Mouse (Mus musculus) spleen, adult 12 weeks (tissue): Measurements from ENCODE around the gene Taar1.

Experiments used
- DNase-seq: peaks from one replicate; pipeline ENCODE4 v3.0.0; 2022; ENCODE audit warnings: low spot score

The Taar1 gene

DNA sequence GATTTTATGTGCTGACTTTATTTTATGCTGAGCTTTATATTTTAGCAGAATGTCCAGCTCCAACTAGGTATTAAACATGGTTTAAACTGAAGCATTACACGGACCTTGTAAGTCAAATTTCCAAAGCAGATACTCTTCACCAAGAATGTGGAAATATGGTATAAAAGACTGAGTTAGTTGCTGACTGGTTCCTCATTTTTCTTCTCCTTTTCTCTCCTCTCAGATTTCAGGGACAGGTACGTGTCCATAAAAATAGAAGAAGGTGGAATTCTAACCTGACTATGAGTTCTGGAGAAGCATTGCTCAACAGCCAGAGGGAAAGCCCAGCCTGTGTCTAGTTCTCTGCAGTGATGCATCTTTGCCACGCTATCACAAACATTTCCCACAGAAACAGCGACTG lies at the start of gene Taar1:
Taar1 (plus strand) TSS at position 301 of the 400 bp plus-strand sequence.
- no peak for DNase-seq

DNA sequence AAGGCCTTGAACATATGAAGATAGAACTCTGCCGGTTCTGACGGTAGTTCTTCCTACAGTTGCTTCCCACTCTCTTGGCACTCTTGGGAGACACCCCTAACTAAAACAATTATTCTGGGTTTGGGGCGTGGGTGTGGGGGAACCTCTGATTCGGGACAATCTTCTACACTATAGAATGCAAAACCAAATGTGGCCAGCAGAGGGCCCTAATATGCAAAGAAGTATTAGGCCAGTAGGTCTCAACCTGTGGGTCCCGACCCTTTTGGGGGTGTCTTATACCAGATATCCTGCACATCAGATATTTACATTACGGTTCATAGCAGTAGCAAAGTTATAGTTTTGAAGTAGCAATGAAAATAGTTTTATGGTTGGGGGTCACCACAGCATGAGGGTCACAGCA lies 39.5 kb upstream of the Taar1 start:
- no peak for DNase-seq

DNA sequence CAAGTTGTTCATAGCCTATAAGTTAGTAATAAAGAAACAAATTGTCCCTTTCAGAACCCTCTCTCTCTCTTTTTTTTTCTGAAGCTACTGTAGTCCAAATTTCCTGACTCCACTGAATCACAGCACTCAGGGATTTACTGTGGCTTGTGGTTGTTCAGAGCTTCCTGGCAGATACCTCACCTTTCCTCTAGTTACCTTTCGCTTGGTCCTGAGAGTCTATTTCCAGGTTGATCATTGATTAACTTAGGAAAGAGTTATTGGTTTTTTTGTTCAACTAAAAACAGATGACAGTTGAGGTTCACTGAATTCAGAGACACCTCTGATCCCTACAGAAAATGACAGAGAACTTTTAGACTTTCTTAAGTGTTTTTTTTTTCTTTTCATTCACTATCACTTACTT lies 35.2 kb upstream of the Taar1 start:
- DNase-seq: no peak

DNA sequence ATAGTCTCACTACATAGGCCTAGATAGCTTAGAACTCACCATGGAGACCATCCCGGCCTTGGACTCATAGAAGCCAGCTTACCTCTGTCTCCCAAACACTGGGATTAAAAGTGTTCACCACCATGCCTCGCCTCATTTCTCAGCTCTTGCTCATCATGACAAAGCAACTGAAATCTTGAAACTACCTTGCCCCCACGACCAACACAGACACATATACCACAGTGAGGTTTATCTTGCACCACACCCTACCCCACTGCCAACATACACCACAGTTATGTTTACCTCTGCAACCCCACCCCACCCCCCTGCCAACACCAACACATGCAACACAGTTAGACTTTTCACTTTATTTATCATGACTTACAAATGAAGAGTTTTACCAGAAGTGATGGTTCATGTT lies 34.1 kb upstream of the Taar1 start:
- DNase-seq: no peak

DNA sequence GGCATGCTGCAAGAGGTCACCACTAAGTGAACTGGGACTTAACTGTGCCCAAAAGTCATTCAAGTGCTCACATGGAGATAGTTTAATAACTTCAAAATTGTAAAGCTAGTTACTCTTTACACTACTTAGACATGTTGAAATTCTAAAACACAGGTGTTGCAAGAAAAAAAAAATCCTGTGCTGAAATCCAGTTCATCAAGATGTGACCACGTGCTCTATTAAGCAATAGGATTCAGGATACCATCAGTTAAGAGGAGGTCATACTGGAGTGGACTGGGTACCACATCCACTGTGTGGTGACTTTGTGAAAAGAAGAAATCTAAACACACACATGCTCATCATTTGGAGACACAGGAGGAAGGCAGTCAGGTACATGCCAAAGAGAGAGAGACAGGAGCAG lies 27.2 kb upstream of the Taar1 start:
- no peak for DNase-seq

DNA sequence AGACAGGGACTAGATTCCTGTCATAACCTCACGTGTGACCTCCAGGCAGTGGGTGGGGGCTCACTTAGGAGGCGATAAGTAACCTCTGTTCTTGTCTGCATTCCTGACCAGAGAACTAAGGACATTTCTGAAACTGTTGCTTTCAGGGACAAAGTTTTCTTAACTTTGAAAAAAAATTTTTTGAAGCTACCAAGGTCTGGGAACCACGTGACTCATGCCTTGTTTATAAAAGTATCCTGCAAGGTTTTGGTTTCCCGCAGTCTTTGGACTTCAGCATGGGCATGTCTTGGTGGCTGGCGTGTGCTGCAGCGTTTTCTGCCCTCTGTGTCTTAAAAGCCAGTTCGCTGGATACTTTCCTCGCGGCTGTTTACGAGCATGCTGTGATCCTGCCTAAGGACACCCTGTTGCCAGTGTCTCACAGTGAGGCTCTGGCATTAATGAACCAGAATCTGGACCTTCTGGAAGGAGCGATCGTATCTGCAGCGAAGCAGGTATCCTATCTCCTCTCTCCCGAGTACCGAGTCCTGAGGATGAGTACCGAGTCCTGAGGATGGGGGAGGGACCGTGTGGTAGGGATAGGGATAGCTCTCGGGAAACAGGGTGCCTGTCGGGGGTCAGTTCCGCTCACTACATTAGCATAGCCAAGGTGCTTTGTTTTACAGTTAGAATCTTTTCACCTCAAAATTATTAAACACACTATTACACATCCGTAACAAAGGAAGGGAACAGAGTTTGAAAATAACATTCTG lies 25.4 kb upstream of the Taar1 start, which contains the start of gene Vnn1:
Vnn1 (plus strand) TSS at position 88 of the 749 bp plus-strand sequence.
- no peak for DNase-seq

DNA sequence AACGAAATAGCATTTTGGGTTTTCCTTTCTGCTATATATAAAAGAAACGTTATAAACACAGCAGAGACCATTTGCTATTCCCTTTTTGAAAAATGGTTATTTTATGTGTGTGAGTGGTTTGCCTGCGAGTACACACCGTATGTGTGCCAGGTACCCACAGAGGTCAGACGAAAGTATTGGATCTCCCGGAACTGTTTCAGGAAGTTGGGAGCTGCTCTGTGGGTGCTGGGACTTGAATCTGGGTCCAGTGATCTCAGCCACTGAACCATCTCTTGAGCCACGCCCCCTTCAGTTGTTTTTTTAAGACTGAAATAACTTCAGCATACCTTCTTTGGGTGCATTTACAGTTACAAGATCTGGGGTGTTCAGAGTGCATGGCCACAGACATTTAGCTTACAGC lies 24.8 kb upstream of the Taar1 start:
- DNase-seq: no peak

DNA sequence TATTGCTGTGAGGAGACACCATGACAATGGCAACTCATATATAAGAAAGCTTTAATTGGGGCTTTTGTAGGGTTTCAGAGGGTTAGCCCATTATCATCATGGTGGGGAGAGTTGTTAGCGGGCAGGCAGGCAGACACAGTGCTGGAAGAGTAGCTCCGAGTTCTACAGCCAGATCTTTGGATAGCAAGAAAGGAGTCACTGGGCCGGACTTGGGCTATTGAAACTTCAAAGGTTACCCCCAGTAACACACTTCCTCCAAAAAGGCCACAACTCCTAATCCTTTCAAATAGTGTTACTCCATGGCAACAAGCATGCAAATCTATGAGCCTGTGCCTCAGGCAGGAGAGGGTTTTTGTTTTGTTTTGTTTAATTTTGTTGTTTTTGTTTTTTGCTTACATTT lies 19.0 kb upstream of the Taar1 start:
- no peak for DNase-seq

DNA sequence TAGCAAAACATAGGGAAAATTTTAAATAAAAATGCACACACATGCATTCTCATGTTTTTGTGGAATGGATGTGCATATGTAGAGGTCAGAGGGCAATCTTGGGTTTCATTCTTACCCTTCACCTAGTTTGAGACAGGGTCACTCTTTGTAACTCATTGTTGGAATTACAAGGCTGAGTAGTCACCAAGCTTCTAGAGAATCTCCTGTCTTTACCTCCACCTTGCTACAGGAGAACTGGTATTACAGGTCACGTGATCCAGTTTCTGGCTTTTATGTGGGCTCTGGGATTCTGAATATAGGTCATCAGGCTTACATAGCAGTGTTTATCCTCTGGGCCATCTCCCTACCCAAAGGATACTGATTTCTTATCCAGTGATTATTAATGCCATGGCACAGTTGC lies 14.5 kb upstream of the Taar1 start:
- DNase-seq: no peak

DNA sequence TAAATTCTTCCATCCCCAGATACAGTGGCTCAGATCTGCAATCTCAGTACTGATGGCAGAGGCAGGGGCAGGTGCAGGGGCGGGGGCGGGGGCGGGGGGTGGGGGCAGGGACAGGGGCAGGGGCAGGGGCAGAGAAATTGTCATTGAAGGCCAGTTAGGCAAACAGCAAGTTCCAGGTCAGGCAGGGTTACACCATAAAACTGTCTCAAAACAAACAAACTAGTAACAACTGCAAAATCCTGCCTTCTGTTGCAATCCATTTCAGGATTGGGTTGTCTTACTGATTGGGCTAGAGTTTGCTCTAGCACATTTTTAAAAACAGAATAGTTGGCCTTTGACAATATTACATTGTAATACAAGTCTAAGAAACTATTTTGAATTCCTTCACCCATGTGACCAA lies 2.3 kb downstream of the Taar1 start:
- DNase-seq: no peak

DNA sequence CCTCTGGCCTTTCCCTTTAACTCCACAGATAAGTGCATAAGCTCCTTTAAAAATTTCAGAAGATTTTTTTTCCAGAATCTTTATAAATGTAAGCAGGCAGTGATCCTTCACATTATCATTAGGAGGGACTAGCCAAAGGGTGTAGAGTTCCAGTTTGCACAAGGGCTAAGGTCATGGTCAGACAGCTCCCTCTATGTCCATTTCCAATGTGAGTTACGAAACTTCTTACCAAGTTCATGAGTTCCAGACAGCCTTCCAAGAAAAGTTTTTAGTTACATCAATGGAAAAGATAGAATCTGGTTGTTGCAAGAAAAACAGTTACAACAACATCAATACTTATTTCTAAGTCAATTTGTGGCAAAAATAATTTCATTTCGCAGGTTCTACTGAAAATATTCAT lies 3.8 kb downstream of the Taar1 start:
- DNase-seq: no peak

DNA sequence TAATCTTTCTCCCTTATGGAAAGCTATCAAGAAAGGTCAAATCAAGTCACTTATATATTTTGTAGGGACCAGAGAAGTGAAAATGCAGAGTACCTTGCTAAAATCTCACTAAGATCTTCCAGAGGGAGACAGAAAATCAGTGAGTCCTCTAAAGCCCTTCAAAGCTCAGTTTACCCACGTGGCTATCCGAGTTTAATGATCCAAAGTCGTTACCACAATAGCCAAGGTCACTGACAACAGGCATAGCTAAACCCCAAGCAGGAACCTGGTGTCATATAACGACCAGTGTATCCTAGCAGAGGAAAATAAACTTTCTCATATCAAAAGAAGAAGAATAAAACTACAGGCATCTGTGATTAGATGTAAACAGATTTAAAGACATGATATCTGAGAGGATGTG lies 17.5 kb downstream of the Taar1 start:
- no peak for DNase-seq

DNA sequence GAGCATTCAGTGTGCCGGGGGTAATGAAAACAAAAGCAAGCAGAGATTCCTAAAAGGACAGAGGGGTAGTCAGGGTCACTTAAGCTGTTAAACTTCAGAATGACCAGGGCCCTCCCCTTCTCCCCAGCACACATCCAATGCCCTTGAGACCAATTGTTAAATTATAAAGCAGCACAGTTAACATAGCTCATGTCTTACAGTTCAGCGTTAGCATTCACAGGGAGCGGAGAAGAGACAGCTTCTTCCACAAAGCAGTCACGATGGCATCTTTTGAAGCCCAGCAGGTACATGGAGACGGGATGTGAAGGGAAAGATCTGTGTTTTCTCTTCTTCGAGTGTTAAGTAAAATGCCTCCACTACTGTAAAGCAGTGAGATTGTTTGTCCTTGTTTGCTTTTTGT lies 18.2 kb downstream of the Taar1 start, which contains the start of gene Taar2:
Taar2 (plus strand) TSS at position 261 of the 400 bp plus-strand sequence.
- DNase-seq: no peak

DNA sequence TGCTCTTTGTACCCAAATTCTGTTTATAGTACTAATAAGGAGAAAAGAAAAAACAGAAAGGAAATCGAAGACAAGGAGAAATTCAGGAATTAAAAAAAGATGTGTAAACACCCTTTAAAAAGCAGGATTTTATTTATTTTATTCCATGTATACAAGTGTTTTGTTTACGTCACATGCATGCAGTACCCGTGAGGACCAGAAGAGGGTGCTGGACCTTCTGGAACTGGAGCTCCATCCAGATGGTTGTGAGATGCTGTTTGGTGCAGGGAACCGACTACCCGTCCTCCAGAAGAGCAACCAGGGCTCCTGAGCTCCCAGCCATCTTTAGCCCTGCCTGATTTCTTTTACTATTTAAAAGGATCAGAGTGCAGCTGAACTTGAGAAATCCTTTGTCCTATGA lies 22.3 kb downstream of the Taar1 start:
- DNase-seq: no peak

DNA sequence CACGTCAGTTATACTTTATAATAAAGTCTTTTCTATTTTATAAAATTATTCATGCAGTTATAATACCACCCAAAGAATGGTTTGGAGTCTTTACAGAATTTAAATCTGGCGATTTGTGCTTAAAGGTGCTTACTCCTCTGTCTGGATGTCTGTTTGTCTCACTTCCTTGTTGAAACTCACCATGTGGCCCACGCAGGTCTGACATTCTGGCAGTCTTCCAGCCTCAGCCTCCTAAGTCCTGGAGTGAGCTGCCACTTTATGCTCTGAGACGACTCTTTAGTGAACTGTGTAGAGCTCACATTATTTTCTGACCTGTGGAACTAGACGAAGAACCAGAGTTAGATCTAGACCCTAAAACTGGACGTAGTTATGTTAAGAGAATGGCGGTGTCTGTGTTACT lies 27.9 kb downstream of the Taar1 start:
- no peak for DNase-seq

DNA sequence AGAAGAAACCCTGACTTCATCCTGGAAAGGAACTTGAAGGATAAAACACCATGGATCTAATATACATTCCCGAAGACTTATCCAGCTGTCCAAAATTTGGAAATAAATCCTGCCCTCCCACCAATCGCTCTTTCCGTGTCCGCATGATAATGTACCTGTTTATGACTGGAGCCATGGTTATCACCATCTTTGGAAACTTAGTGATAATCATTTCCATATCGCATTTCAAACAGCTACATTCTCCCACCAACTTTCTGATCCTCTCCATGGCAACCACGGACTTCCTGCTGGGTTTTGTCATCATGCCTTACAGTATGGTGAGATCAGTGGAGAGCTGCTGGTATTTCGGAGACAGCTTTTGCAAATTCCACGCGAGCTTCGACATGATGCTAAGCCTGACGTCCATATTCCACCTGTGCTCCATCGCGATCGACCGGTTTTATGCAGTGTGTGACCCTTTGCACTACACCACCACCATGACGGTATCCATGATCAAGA lies 29.4 kb downstream of the Taar1 start, which contains the start of gene Taar3:
Taar3 (plus strand) TSS at position 51 of the 498 bp plus-strand sequence.
- no peak for DNase-seq

DNA sequence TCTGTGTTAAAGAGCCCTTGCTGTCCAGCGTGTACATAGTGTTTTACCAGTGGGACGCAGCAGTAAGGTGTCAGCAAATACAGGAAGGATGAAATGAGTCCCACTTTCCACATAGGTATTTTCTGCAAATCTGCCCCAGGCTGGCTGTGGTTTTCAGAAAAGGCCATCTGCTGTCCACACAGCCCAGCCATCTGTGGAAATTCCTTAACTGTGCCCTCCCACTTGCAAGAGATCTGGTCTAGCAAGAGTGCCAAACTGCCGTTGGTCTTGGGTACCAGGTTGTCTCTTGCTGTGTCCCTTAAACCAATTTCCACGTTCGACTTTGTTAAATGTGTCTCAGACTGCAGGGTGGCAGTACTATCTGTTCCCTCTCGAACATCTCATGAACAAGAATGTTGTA lies 31.6 kb downstream of the Taar1 start:
- no peak for DNase-seq

DNA sequence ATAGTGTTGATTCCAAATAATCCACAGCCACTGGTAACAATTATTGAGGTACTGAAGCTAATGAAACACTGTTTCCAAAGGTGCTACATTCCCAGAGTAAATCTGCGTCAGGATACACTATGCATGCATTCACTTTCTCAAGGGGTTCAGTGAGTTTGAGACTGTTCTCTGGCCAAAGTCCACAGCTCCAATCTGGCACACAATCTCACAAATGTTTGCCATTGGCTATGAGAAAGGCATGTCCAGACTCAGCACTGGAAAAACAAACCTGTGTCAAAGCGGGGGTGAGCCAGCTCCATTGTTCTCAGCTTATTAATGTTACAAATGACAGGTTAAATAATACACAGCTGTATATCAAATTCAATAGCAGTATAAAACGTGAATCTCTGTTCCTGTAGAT lies 38.9 kb downstream of the Taar1 start:
- no peak for DNase-seq

DNA sequence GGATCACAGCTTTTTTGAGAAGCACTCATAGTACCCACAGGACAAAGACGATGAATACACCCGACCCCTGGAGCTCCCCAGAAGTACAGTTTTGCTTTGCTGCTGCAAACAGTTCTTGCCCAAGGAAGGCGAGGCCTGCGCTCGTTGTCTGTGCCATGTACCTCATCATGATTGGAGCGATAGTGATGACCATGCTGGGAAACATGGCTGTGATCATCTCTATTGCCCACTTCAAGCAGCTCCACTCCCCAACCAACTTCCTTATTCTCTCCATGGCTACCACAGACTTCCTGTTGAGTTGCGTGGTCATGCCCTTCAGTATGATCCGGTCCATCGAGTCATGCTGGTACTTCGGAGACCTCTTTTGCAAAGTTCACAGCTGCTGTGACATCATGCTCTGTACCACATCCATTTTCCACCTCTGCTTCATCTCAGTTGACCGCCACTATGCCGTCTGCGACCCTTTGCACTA lies 40.3 kb downstream of the Taar1 start, which contains the start of gene Taar4:
Taar4 (plus strand) TSS at position 51 of the 472 bp plus-strand sequence.
- DNase-seq: no peak

DNA sequence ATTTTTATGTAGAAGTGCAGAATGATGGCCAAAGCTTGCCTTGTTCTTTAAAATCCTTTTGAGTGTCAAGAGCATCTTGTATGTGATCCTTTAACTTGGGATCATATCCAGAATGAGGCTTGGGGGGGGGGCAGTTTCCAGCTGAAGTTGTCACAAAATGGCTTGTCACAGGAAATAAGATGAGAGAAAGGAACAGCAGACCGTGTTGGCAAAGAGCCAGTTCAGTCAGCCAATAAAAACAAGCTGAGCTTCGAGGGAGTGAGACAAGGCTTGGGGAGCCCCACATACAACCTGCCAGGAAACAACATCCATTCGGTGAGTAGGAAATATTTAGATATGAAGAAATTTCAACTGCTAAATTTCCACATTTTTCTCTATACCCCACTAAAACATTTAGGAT lies 43.3 kb downstream of the Taar1 start:
- DNase-seq: no peak

DNA sequence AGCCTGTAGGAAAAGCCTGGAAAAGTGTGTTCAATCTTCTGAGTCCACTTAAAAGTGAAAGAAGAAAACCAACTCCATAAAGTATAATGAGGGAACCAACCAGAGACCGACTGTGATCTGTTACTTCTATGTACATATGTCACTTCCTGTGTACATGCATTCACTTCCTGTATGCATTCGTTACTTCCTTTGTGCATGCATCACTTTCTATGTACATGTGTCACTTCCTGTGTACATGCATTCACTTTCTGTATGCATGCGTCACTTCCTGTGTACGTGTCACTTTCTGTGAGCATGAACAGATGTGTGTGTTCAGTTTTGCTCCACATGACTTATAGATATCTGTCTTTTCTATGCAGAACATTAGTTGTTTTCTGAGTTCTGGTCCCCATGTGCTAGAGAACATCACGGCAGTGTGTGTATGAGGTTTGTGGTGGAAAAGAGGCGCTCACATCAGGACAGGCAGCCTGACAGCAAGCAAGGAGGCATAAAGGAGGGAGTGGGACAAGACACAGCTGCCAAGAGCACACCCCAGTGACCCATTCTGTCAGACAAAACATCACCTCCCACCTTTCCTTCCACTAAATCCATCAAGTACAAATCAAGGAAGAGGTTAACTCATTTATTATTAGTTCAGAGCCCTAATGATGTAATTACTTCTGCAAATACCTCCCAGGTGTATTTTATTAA lies 44.9 kb downstream of the Taar1 start:
- no peak for DNase-seq

DNA sequence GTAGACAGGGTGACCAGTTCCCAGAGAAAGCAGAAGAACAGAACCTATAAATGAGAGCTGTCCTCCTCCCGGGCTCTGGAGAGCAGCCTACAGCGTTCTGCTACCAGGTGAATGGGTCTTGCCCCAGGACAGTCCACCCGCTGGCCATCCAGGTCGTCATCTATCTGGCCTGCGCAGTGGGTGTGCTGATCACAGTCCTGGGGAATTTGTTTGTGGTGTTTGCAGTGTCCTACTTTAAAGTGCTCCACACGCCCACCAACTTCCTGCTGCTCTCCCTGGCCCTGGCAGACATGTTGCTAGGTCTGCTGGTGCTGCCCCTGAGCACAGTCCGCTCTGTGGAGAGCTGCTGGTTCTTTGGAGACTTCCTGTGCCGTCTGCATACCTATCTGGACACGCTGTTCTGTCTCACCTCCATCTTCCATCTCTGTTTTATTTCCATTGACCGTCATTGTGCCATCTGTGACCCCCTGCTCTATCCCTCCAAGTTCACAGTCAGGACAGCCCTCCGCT lies 50.6 kb downstream of the Taar1 start, which contains the start of gene Taar5:
Taar5 (plus strand) TSS at position 51 of the 510 bp plus-strand sequence.
- DNase-seq: no peak
